Mouse (Mus musculus): ENCODE data around the gene Sox5. TPM values are rescaled to one million over a fixed set of nuclear protein-coding genes. Genes with fewer than 3 reads are reported as not detected.

Gene Sox5
- polyA plus RNA-seq, 1 experiment from 2014 or later, result 25.8 TPM

- H3K9ac ChIP-seq (ENCODE audit: low read length), result no peak overlapping the region
- H3K4me3 ChIP-seq (replicated peaks; ENCODE audit: low read length), result no peak overlapping the region
- no peaks in the 10 kb centered on the region for H3K9me3 ChIP-seq (replicated peaks; ENCODE audit: control insufficient read depth, low read length)
- H3K36me3 ChIP-seq (ENCODE audit: control insufficient read depth, insufficient read depth, low read length), result no peaks in the 10 kb centered on the region
- no peak overlapping the region for H3K27ac ChIP-seq (ENCODE audit: low read length)
- H3K4me1 ChIP-seq (ENCODE audit: control insufficient read depth, insufficient read depth, low read length), result no peaks in the 10 kb centered on the region
- 88% methylated on average over 7 of the region's 7 CpGs for WGBS
- ATAC-seq (ENCODE audit: insufficient read depth, low FRiP score), result no peak
- H3K4me2 ChIP-seq (ENCODE audit: low read depth, low read length), result no peak overlapping the region
- no peaks in the 10 kb centered on the region for H3K27me3 ChIP-seq (ENCODE audit: control insufficient read depth, insufficient read depth, low read length)
Measured at GRCm38 (mm10) chr6:143841954-143842353, 939.8 kb downstream of the Sox5 start.

GRCm38 (mm10) chr6:143841109-143841638 lies 940.6 kb downstream of the Sox5 start:
- no peak overlapping the region for H3K4me3 ChIP-seq (replicated peaks; ENCODE audit: low read length)
- no peak overlapping the region for H3K9ac ChIP-seq (ENCODE audit: low read length)
- no peak overlapping the region for H3K27ac ChIP-seq (ENCODE audit: low read length)
- WGBS, result 89% methylated on average over 15 of the region's 15 CpGs
- H3K36me3 ChIP-seq (ENCODE audit: control insufficient read depth, insufficient read depth, low read length), result no peaks in the 10 kb centered on the region
- no peak for ATAC-seq (ENCODE audit: insufficient read depth, low FRiP score)
- no peaks in the 10 kb centered on the region for H3K4me1 ChIP-seq (ENCODE audit: control insufficient read depth, insufficient read depth, low read length)
- H3K27me3 ChIP-seq (ENCODE audit: control insufficient read depth, insufficient read depth, low read length), result no peaks in the 10 kb centered on the region
- no peak overlapping the region for H3K4me2 ChIP-seq (ENCODE audit: low read depth, low read length)
- H3K9me3 ChIP-seq (replicated peaks; ENCODE audit: control insufficient read depth, low read length), result no peaks in the 10 kb centered on the region

GRCm38 (mm10) chr6:143838384-143839076 lies 943.2 kb downstream of the Sox5 start:
- peaks cover 5% of the 10 kb centered on the region for H3K4me1 ChIP-seq (ENCODE audit: control insufficient read depth, insufficient read depth, low read length)

GRCm38 (mm10) chr6:143835331-143835730 lies 946.4 kb downstream of the Sox5 start:
- peaks cover 5% of the 10 kb centered on the region for H3K4me1 ChIP-seq (ENCODE audit: control insufficient read depth, insufficient read depth, low read length)
- WGBS, result 65% methylated on average over 7 of the region's 7 CpGs
- H3K27ac ChIP-seq (ENCODE audit: low read length), result peak overlapping the region; percentile 22; the same call in 1 of the 2 replicates
- H3K9ac ChIP-seq (ENCODE audit: low read length), result no peak overlapping the region
- H3K4me3 ChIP-seq (replicated peaks; ENCODE audit: low read length), result no peak overlapping the region
- no peak for ATAC-seq (ENCODE audit: insufficient read depth, low FRiP score)
- H3K4me2 ChIP-seq (ENCODE audit: low read depth, low read length), result no peak overlapping the region
- H3K27me3 ChIP-seq (ENCODE audit: control insufficient read depth, insufficient read depth, low read length), result no peaks in the 10 kb centered on the region
- no peaks in the 10 kb centered on the region for H3K9me3 ChIP-seq (replicated peaks; ENCODE audit: control insufficient read depth, low read length)
- no peaks in the 10 kb centered on the region for H3K36me3 ChIP-seq (ENCODE audit: control insufficient read depth, insufficient read depth, low read length)

More at GRCm38 (mm10) chr6:143838384-143839076, 943.2 kb downstream of the Sox5 start:
- Histone ChIP-seq H3K9ac (ENCODE audit: low read length) (no peak overlapping the region), H3K9me3 (replicated peaks; ENCODE audit: control insufficient read depth, low read length) (no peaks in the 10 kb centered on the region), H3K4me2 (ENCODE audit: low read depth, low read length) (no peak overlapping the region), H3K36me3 (ENCODE audit: control insufficient read depth, insufficient read depth, low read length) (no peaks in the 10 kb centered on the region), H3K27me3 (ENCODE audit: control insufficient read depth, insufficient read depth, low read length) (no peaks in the 10 kb centered on the region), H3K27ac (ENCODE audit: low read length) (no peak overlapping the region), H3K4me3 (replicated peaks; ENCODE audit: low read length) (no peak overlapping the region)
- 68% methylated on average over 9 of the region's 9 CpGs for whole genome bisulfite sequencing
- ATAC-seq (ENCODE audit: insufficient read depth, low FRiP score), result no peak

- Histone ChIP-seq H3K4me3 (replicated peaks; ENCODE audit: low read length) (no peak overlapping the region), H3K9ac (ENCODE audit: low read length) (no peak overlapping the region), H3K4me1 (ENCODE audit: control insufficient read depth, insufficient read depth, low read length) (peaks cover 5% of the 10 kb centered on the region), H3K27me3 (ENCODE audit: control insufficient read depth, insufficient read depth, low read length) (no peaks in the 10 kb centered on the region), H3K9me3 (replicated peaks; ENCODE audit: control insufficient read depth, low read length) (no peaks in the 10 kb centered on the region), H3K36me3 (ENCODE audit: control insufficient read depth, insufficient read depth, low read length) (no peaks in the 10 kb centered on the region), H3K4me2 (ENCODE audit: low read depth, low read length) (no peak overlapping the region), H3K27ac (ENCODE audit: low read length) (no peak overlapping the region)
- WGBS, result 88% methylated on average over 3 of the region's 3 CpGs
- no peak for ATAC-seq (ENCODE audit: insufficient read depth, low FRiP score)
Measured at GRCm38 (mm10) chr6:143833986-143834385, 947.8 kb downstream of the Sox5 start.

GRCm38 (mm10) chr6:143833182-143833558 lies 948.6 kb downstream of the Sox5 start:
- H3K9me3 ChIP-seq (replicated peaks; ENCODE audit: control insufficient read depth, low read length), result no peaks in the 10 kb centered on the region
- H3K4me2 ChIP-seq (ENCODE audit: low read depth, low read length), result no peak overlapping the region
- H3K27ac ChIP-seq (ENCODE audit: low read length), result no peak overlapping the region
- ATAC-seq (ENCODE audit: insufficient read depth, low FRiP score), result no peak
- H3K4me1 ChIP-seq (ENCODE audit: control insufficient read depth, insufficient read depth, low read length), result peaks cover 5% of the 10 kb centered on the region
- H3K27me3 ChIP-seq (ENCODE audit: control insufficient read depth, insufficient read depth, low read length), result no peaks in the 10 kb centered on the region
- WGBS, result 87% methylated on average over 23 of the region's 23 CpGs
- H3K9ac ChIP-seq (ENCODE audit: low read length), result no peak overlapping the region
- no peaks in the 10 kb centered on the region for H3K36me3 ChIP-seq (ENCODE audit: control insufficient read depth, insufficient read depth, low read length)
- no peak overlapping the region for H3K4me3 ChIP-seq (replicated peaks; ENCODE audit: low read length)

GRCm38 (mm10) chr6:143832483-143833181 lies 949.1 kb downstream of the Sox5 start:
- 81% methylated on average over 12 of the region's 12 CpGs for WGBS
- Histone ChIP-seq H3K27me3 (ENCODE audit: control insufficient read depth, insufficient read depth, low read length) (no peaks in the 10 kb centered on the region), H3K9ac (ENCODE audit: low read length) (no peak overlapping the region), H3K9me3 (replicated peaks; ENCODE audit: control insufficient read depth, low read length) (no peaks in the 10 kb centered on the region), H3K4me1 (ENCODE audit: control insufficient read depth, insufficient read depth, low read length) (peaks cover 5% of the 10 kb centered on the region), H3K27ac (ENCODE audit: low read length) (no peak overlapping the region), H3K36me3 (ENCODE audit: control insufficient read depth, insufficient read depth, low read length) (no peaks in the 10 kb centered on the region), H3K4me3 (replicated peaks; ENCODE audit: low read length) (no peak overlapping the region), H3K4me2 (ENCODE audit: low read depth, low read length) (no peak overlapping the region)
- ATAC-seq (ENCODE audit: insufficient read depth, low FRiP score), result no peak

- Histone ChIP-seq H3K4me2 (ENCODE audit: low read depth, low read length) (no peak overlapping the region), H3K9me3 (replicated peaks; ENCODE audit: control insufficient read depth, low read length) (no peaks in the 10 kb centered on the region), H3K36me3 (ENCODE audit: control insufficient read depth, insufficient read depth, low read length) (no peaks in the 10 kb centered on the region), H3K27me3 (ENCODE audit: control insufficient read depth, insufficient read depth, low read length) (no peaks in the 10 kb centered on the region), H3K4me3 (replicated peaks; ENCODE audit: low read length) (no peak overlapping the region), H3K4me1 (ENCODE audit: control insufficient read depth, insufficient read depth, low read length) (peaks cover 5% of the 10 kb centered on the region), H3K9ac (ENCODE audit: low read length) (no peak overlapping the region), H3K27ac (ENCODE audit: low read length) (no peak overlapping the region)
- WGBS, result 67% methylated on average over 4 of the region's 4 CpGs
- no peak for ATAC-seq (ENCODE audit: insufficient read depth, low FRiP score)
Measured at GRCm38 (mm10) chr6:143831246-143831645, 950.5 kb downstream of the Sox5 start.

GRCm38 (mm10) chr6:143830131-143830530 lies 951.6 kb downstream of the Sox5 start:
- H3K4me2 ChIP-seq (ENCODE audit: low read depth, low read length), result no peak overlapping the region
- H3K4me1 ChIP-seq (ENCODE audit: control insufficient read depth, insufficient read depth, low read length), result no peaks in the 10 kb centered on the region
- H3K36me3 ChIP-seq (ENCODE audit: control insufficient read depth, insufficient read depth, low read length), result no peaks in the 10 kb centered on the region
- H3K27me3 ChIP-seq (ENCODE audit: control insufficient read depth, insufficient read depth, low read length), result no peaks in the 10 kb centered on the region
- H3K9ac ChIP-seq (ENCODE audit: low read length), result no peak overlapping the region
- 71% methylated on average over 2 of the region's 2 CpGs for WGBS
- H3K27ac ChIP-seq (ENCODE audit: low read length), result no peak overlapping the region
- H3K9me3 ChIP-seq (replicated peaks; ENCODE audit: control insufficient read depth, low read length), result no peaks in the 10 kb centered on the region
- no peak for ATAC-seq (ENCODE audit: insufficient read depth, low FRiP score)
- no peak overlapping the region for H3K4me3 ChIP-seq (replicated peaks; ENCODE audit: low read length)

Data from stomach, embryonic 16.5 days (tissue).